Mouse (Mus musculus) midbrain, embryonic 12.5 days (tissue): ENCODE results near the gene Kif12. TPM values are rescaled to one million over a fixed set of nuclear protein-coding genes. Genes with fewer than 3 reads are reported as not detected.

Experiments
- ATAC-seq: fragments of 200-750 bp; cut with Nextera tagmentation; 2 replicates; pipeline ENCODE4 v1.8.0; 2017; ENCODE audit warnings: low read depth, moderate TSS enrichment, moderate library complexity; ENCODE audit not compliant: low FRiP score
- H3K27ac ChIP-seq: fragments of 300-500 bp; sonication (generic); replicated peaks from 2 replicates; pipeline ENCODE4 v1.5.1; 2016; ENCODE audit warnings: mild to moderate bottlenecking
- H3K27me3 ChIP-seq: fragments of 300-500 bp; sonication (generic); 2 replicates; pipeline ENCODE4 v1.6.1; 2016; ENCODE audit warnings: mild to moderate bottlenecking
- H3K36me3 ChIP-seq: fragments of 300-500 bp; sonication (generic); 2 replicates; pipeline ENCODE4 v1.6.1; 2016
- H3K4me1 ChIP-seq: fragments of 300-500 bp; sonication (generic); 2 replicates; pipeline ENCODE4 v1.6.1; 2016
- H3K4me2 ChIP-seq: fragments of 300-500 bp; sonication (generic); replicated peaks from 2 replicates; pipeline ENCODE4 v1.6.1; 2016; ENCODE audit warnings: mild to moderate bottlenecking, moderate library complexity
- H3K4me3 ChIP-seq: fragments of 300-500 bp; sonication (generic); 2 replicates; pipeline ENCODE4 v1.5.1; 2016; ENCODE audit warnings: mild to moderate bottlenecking
- H3K9ac ChIP-seq: fragments of 300-500 bp; sonication (generic); replicated peaks from 2 replicates; pipeline ENCODE4 v1.6.1; 2016; ENCODE audit warnings: mild to moderate bottlenecking, moderate library complexity
- H3K9me3 ChIP-seq: fragments of 300-500 bp; sonication (generic); 2 replicates; pipeline ENCODE4 v1.6.1; 2016; ENCODE audit warnings: mild to moderate bottlenecking
- WGBS: fragments of 180-500 bp; shearing (Covaris S2); methylation state at CpG from one replicate; pipeline ENCODE4 v1.1.7; 2016; 5-methylcytosine and 5-hydroxymethylcytosine counted together
- polyA plus RNA-seq: library from polyadenylated mRNA; unstranded; fragments of >200 nt; fragmentation: Nextera tagmentation; extraction: Ambion mirVana; gene quantifications from 2 replicates; pipeline ENCODE4 v1.2.1, GENCODE M21; 2016

Gene Kif12
- polyA plus RNA-seq, 1 experiment from 2014 or later = not detected

GRCm38 (mm10) chr4:63156726-63157634, 15.0 kb downstream of the Kif12 start:
- Histone ChIP-seq H3K4me1 (no peaks in the 10 kb centered on the region), H3K27ac (no peak overlapping the region), H3K9ac (no peak overlapping the region), H3K36me3 (no peaks in the 10 kb centered on the region), H3K4me2 (no peak overlapping the region), H3K27me3 (no peaks in the 10 kb centered on the region), H3K9me3 (no peaks in the 10 kb centered on the region), H3K4me3 (no peak overlapping the region)
- no peak for ATAC-seq
- 67% methylated on average over 8 of the region's 8 CpGs for WGBS

GRCm38 (mm10) chr4:63155596-63155995, 16.3 kb downstream of the Kif12 start:
- H3K27me3 ChIP-seq = no peaks in the 10 kb centered on the region
- no peaks in the 10 kb centered on the region for H3K36me3 ChIP-seq
- H3K4me3 ChIP-seq = no peak overlapping the region
- no peaks in the 10 kb centered on the region for H3K9me3 ChIP-seq
- 60% methylated on average over 2 of the region's 2 CpGs for WGBS
- H3K9ac ChIP-seq = no peak overlapping the region
- no peak overlapping the region for H3K27ac ChIP-seq
- H3K4me2 ChIP-seq = no peak overlapping the region
- H3K4me1 ChIP-seq = no peaks in the 10 kb centered on the region
- no peak for ATAC-seq

GRCm38 (mm10) chr4:63154699-63155098, 17.2 kb downstream of the Kif12 start, which contains the start of gene Ambp:
Gene Ambp, minus strand, starts transcription at chr4:63154799.
- Histone ChIP-seq H3K9me3 (no peaks in the 10 kb centered on the region), H3K4me3 (no peak within 1 kb of the TSS), H3K36me3 (no peaks in the 10 kb centered on the region), H3K4me2 (no peak within 1 kb of the TSS), H3K9ac (no peak within 1 kb of the TSS), H3K4me1 (no peaks in the 10 kb centered on the region), H3K27ac (no peak within 1 kb of the TSS), H3K27me3 (no peaks in the 10 kb centered on the region)
- no peak for ATAC-seq
- WGBS = 62% methylated on average over 5 of the region's 5 CpGs

- H3K27ac ChIP-seq = no peak overlapping the region
Observed at GRCm38 (mm10) chr4:63154028-63154427, 17.9 kb downstream of the Kif12 start.

GRCm38 (mm10) chr4:63151127-63151526, 20.8 kb downstream of the Kif12 start:
- H3K9me3 ChIP-seq = no peaks in the 10 kb centered on the region
- WGBS = 96% methylated on average over 6 of the region's 6 CpGs
- H3K9ac ChIP-seq = no peak overlapping the region
- H3K4me1 ChIP-seq = no peaks in the 10 kb centered on the region
- H3K27ac ChIP-seq = no peak overlapping the region
- no peak overlapping the region for H3K4me2 ChIP-seq
- H3K36me3 ChIP-seq = no peaks in the 10 kb centered on the region
- no peak overlapping the region for H3K4me3 ChIP-seq
- no peaks in the 10 kb centered on the region for H3K27me3 ChIP-seq
- ATAC-seq = no peak

More at GRCm38 (mm10) chr4:63154028-63154427, 17.9 kb downstream of the Kif12 start:
- no peak for ATAC-seq
- no peaks in the 10 kb centered on the region for H3K27me3 ChIP-seq
- H3K4me2 ChIP-seq = no peak overlapping the region
- WGBS = 47% methylated on average over 4 of the region's 4 CpGs
- H3K9me3 ChIP-seq = no peaks in the 10 kb centered on the region
- no peaks in the 10 kb centered on the region for H3K4me1 ChIP-seq
- H3K36me3 ChIP-seq = no peaks in the 10 kb centered on the region
- no peak overlapping the region for H3K4me3 ChIP-seq
- H3K9ac ChIP-seq = no peak overlapping the region

DNA sequence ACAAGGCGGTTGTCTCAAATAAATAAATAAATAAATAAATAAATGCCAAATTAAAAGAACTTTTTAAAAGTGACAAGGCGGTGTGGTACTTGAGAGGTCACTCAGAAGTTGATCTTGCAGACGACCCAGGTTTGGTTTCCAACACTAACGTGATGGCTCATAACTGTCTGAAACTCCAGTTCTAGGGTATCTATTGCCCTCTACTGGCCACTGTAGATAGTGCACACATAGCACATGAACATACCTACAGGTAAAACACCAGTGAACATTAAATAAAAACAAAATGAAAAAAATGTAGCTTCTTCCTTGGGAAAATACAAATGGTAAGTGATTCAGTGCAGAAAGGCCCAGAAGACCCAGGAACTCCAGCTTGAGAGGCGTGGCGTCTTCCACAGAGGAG, 24.7 kb downstream of the Kif12 start:
- no peaks in the 10 kb centered on the region for H3K4me1 ChIP-seq
- H3K4me3 ChIP-seq = no peak overlapping the region
- H3K9me3 ChIP-seq = no peaks in the 10 kb centered on the region
- 94% methylated on average over 6 of the region's 6 CpGs for WGBS
- H3K27ac ChIP-seq = no peak overlapping the region
- H3K27me3 ChIP-seq = no peaks in the 10 kb centered on the region
- ATAC-seq = no peak
- H3K36me3 ChIP-seq = no peaks in the 10 kb centered on the region
- no peak overlapping the region for H3K9ac ChIP-seq
- no peak overlapping the region for H3K4me2 ChIP-seq

DNA sequence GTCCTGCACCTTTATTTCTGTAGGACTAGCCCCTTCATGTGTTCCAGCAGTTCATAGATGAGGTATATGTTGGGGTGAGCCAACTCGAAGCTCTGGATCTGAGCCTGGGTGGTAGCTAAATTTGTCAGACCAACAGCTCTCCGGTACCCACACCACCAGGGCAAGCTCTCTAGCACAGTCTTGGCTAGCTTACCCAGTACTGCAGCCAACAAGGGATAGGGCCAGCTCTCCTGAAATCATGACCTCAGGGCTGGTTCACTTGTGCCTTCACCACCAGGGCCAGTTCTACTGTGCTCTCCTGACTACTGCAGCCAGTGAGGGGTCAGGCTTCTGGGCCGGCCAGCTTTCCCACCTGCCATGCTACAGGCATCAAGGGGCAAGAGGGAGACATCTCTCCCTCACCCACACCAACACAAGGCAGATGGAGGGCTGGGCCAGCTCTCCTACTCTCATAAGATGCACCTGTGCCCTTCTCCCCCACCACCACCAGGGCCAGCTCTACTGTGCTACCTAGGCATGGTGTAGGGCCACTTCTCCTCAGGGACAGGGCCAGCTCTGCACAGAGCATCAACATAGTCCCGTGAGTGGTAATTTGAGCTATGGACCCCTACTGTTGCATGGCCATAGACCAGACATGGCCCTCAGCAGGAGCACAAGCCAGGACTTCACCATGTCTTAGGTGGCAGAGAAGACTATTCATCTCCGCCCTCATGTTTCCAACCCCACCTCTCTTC, 41.9 kb downstream of the Kif12 start:
- H3K9ac ChIP-seq = no peak overlapping the region
- no peak overlapping the region for H3K4me3 ChIP-seq
- H3K4me2 ChIP-seq = no peak overlapping the region
- peaks cover 2% of the 10 kb centered on the region; the same call in 1 of the 2 replicates for H3K4me1 ChIP-seq
- H3K36me3 ChIP-seq = peaks cover 41% of the 10 kb centered on the region
- WGBS = 88% methylated on average over 5 of the region's 5 CpGs
- H3K9me3 ChIP-seq = no peaks in the 10 kb centered on the region
- H3K27me3 ChIP-seq = 0 out of 2 replicates have a peak, but pooled peaks cover 4% of the 10 kb centered on the region
- H3K27ac ChIP-seq = no peak overlapping the region
- no peak for ATAC-seq

GRCm38 (mm10) chr4:63124861-63125466, 47.0 kb downstream of the Kif12 start:
- no peaks in the 10 kb centered on the region for H3K9me3 ChIP-seq
- H3K4me2 ChIP-seq = no peak overlapping the region
- ATAC-seq = peak; percentile 71
- H3K4me1 ChIP-seq = peaks cover 10% of the 10 kb centered on the region; the same call in 1 of the 2 replicates
- no peak overlapping the region for H3K4me3 ChIP-seq
- 0 out of 2 replicates have a peak, but pooled peaks cover 8% of the 10 kb centered on the region for H3K27me3 ChIP-seq
- peaks cover 37% of the 10 kb centered on the region for H3K36me3 ChIP-seq
- WGBS = 16% methylated on average over 8 of the region's 8 CpGs
- H3K27ac ChIP-seq = 0 out of 2 replicates have a peak overlapping the region, but pooled peaks have one; percentile 46
- no peak overlapping the region for H3K9ac ChIP-seq

- no peak overlapping the region for H3K9ac ChIP-seq
- 0 out of 2 replicates have a peak, but pooled peaks cover 5% of the 10 kb centered on the region for H3K27me3 ChIP-seq
- H3K4me1 ChIP-seq = no peaks in the 10 kb centered on the region
- H3K4me3 ChIP-seq = no peak overlapping the region
- H3K4me2 ChIP-seq = no peak overlapping the region
- H3K27ac ChIP-seq = no peak overlapping the region; the same call in 1 of the 2 replicates
- ATAC-seq = peak; percentile 89
- no peaks in the 10 kb centered on the region for H3K9me3 ChIP-seq
- peaks cover 51% of the 10 kb centered on the region for H3K36me3 ChIP-seq
- 90% methylated on average over 5 of the region's 5 CpGs for WGBS
Observed at GRCm38 (mm10) chr4:63118639-63119437, 53.1 kb downstream of the Kif12 start.
